Mouse (Mus musculus) C2C12 (cell line): ENCODE measurements at regions not wholly inside any gene's neighbourhood (a gene's known extent, or its start where the extent isn't known, plus 50 kb on each side); places are given as distances from the start of the nearest gene placed in this dataset.

ENCODE experiments used
- CTCF ChIP-seq: IDR thresholded peaks from one replicate; pipeline ENCODE4 v1.5.1; 2011; ENCODE audit not compliant: control insufficient read depth, insufficient read depth, insufficient read length
- USF1 ChIP-seq: IDR thresholded peaks from one replicate; pipeline ENCODE4 v1.6.1; 2011; ENCODE audit warnings: low read depth, mild to moderate bottlenecking, control low read depth, moderate library complexity

DNA sequence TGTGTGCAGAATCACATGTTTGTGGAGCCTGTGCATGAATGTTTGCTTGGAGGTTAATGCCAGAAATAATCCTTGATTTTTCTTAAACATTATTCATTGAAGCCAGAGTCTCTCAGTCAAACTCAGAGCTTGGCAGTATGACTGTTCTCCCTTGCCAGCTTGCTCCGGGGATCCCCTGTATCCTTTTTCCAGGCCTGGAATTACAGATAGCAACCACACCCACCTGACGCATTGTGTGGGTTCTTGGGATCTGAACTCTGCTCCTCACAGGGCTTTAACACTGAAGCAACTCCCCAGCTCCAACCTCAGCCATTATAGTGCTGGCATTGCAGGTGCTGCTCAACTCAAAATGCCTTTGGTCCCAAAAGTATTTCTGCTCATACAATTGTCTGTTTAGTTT is 262.8 kb upstream of the Far2 start:
- TF ChIP-seq CTCF (no peak), USF1 (no peak)
